Mouse (Mus musculus) liver, postnatal 0 days (tissue): ENCODE results near the gene AU018091.

ENCODE experiments used
- CTCF ChIP-seq: sonication (generic); IDR thresholded peaks from 2 replicates; pipeline ENCODE4 v1.5.1; 2016; ENCODE audit warnings: antibody characterized with exemption, low read depth
- EP300 ChIP-seq: IDR thresholded peaks from 2 replicates; pipeline ENCODE4 v1.6.1; 2016; ENCODE audit warnings: antibody characterized with exemption, low read depth, mild to moderate bottlenecking

DNA sequence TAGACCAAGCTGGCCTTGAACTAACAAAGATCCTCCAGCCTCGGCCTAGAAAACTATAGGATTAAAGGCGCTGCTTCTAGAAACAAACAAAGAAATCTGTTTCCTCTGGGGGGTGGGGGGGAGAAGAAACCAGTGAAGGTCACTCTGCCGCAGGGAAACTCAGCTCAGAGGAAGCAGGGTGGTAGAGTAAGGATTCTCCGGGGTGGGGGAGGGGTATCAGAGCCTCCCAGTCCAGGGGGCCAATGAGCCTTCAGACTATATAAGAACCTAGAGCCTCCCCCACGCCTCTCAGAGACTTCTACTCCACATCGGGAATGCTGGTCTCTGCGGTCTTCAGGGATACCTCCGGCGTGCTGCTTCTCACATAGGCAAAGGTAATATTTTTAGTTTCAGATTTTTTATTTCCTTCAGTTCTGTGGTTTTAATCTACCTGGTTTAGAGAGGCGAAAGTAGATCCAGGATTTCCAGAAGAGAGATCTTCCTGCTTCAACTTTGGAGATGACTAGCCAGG lies 48.6 kb upstream of the AU018091 start:
- no peak for TF ChIP-seq CTCF
- TF ChIP-seq EP300 = no peak
